14 mouse cellular contexts compared by ENCODE assay signal in genomic region chr7:111718900-111719299, GRCm38 (mm10).
DNase-seq lines count a peak whose midpoint lies in the region; ATAC-seq and TF ChIP-seq lines count a peak whose summit lies in the region.
"Had no signal": no experiment of that assay in that cellular context is flagged by ENCODE, and none has a peak within 500 bp of the region (broad histone marks: within the 10 kb centered on the region; RNA-seq: fewer than 3 reads in every experiment).

No protein-coding gene starts in this region.

- H3K27ac ChIP-seq in gastrocnemius, adult 2 months = peak overlapping the region; percentile 75
- H3K27ac ChIP-seq in heart, postnatal 0 days (ENCODE audit: low read depth) = no peak overlapping the region
- no peak overlapping the region for H3K27ac ChIP-seq in stomach, embryonic 16.5 days (ENCODE audit: low read length)
- H3K27ac ChIP-seq in hindbrain, embryonic 13.5 days = no peak overlapping the region
- H3K27ac ChIP-seq: forebrain, embryonic 10.5 days had no signal

- WGBS in heart, postnatal 0 days = 53% methylated on average over 4 of the region's 4 CpGs
- 53% methylated on average over 4 of the region's 4 CpGs for WGBS in stomach, embryonic 16.5 days
- WGBS in hindbrain, embryonic 13.5 days = 66% methylated on average over 4 of the region's 4 CpGs

- no peak for TF ChIP-seq CTCF in gastrocnemius, adult 2 months (IDR thresholded peaks at IDR 0.05)
- no peak for TF ChIP-seq CTCF in heart, postnatal 0 days (IDR thresholded peaks at IDR 0.05; ENCODE audit: low read depth)

- H3K36me3 ChIP-seq in heart, postnatal 0 days (replicated peaks; ENCODE audit: control insufficient read depth, insufficient read depth, low read length) = no peaks in the 10 kb centered on the region
- H3K36me3 ChIP-seq in stomach, embryonic 16.5 days (ENCODE audit: control insufficient read depth, insufficient read depth, low read length) = no peaks in the 10 kb centered on the region
- H3K36me3 ChIP-seq in hindbrain, embryonic 13.5 days = no peaks in the 10 kb centered on the region
- H3K36me3 ChIP-seq: forebrain, embryonic 10.5 days had no signal

- no peaks in the 10 kb centered on the region for H3K27me3 ChIP-seq in heart, postnatal 0 days (ENCODE audit: control insufficient read depth, insufficient read depth, low read length)
- no peaks in the 10 kb centered on the region for H3K27me3 ChIP-seq in stomach, embryonic 16.5 days (ENCODE audit: control insufficient read depth, insufficient read depth, low read length)
- no peaks in the 10 kb centered on the region for H3K27me3 ChIP-seq in hindbrain, embryonic 13.5 days

- TF ChIP-seq EP300 in heart, postnatal 0 days (IDR thresholded peaks at IDR 0.05; ENCODE audit: low read depth) = no peak

- DNase-seq in gastrocnemius, adult 2 months = no peak
- DNase-seq in gastrocnemius, postnatal 4 days (ENCODE audit: low spot score in 2 of 2) = no peak
- DNase-seq in urinary bladder, postnatal 14 days (ENCODE audit: low spot score) = peak; percentile 22
- no peak for DNase-seq in urinary bladder, adult 2 months (ENCODE audit: low spot score)
- no peak for DNase-seq in heart, postnatal 0 days (ENCODE audit: low spot score)
- DNase-seq: adrenal gland, postnatal 14 days; cerebellum, adult 11 months; kidney, postnatal 10 days; thymus, postnatal 25 days had no signal

- intact Hi-C loops in gastrocnemius, adult 2 months (cut with DNase I) = no loop called here

- H3K4me1 ChIP-seq in heart, postnatal 0 days (ENCODE audit: control insufficient read depth, insufficient read depth) = peaks cover 16% of the 10 kb centered on the region
- H3K4me1 ChIP-seq in stomach, embryonic 16.5 days (ENCODE audit: control insufficient read depth, insufficient read depth, low read length) = peaks cover 38% of the 10 kb centered on the region
- H3K4me1 ChIP-seq in hindbrain, embryonic 13.5 days (replicated peaks) = peaks cover 10% of the 10 kb centered on the region; the same call in 1 of the 2 replicates

- no peak overlapping the region for H3K4me3 ChIP-seq in gastrocnemius, adult 2 months
- H3K4me3 ChIP-seq in heart, postnatal 0 days (ENCODE audit: low read depth, low read length) = no peak overlapping the region
- H3K4me3 ChIP-seq in stomach, embryonic 16.5 days (replicated peaks; ENCODE audit: low read length) = no peak overlapping the region
- no peak overlapping the region for H3K4me3 ChIP-seq in hindbrain, embryonic 13.5 days
- H3K4me3 ChIP-seq: forebrain, embryonic 10.5 days had no signal

- peak; percentile 24; the same call in 1 of the 2 replicates for ATAC-seq in heart, postnatal 0 days (ENCODE audit: insufficient read depth, low read depth)
- ATAC-seq in stomach, embryonic 16.5 days (ENCODE audit: insufficient read depth, low FRiP score) = peak; percentile 24; the same call in 1 of the 2 replicates
- no peak for ATAC-seq in hindbrain, embryonic 13.5 days (ENCODE audit: low FRiP score)
- no peak for ATAC-seq in megakaryocyte-erythroid progenitor cell, adult 5-6 weeks (replicated peaks; ENCODE audit: low FRiP score, low TSS enrichment, poor library complexity, severe bottlenecking)

- H3K9ac ChIP-seq in heart, postnatal 0 days (replicated peaks; ENCODE audit: low read depth, low read length) = no peak overlapping the region
- H3K9ac ChIP-seq in stomach, embryonic 16.5 days (ENCODE audit: low read length) = no peak overlapping the region
- H3K9ac ChIP-seq in hindbrain, embryonic 13.5 days = no peak overlapping the region

- no peaks in the 10 kb centered on the region for H3K9me3 ChIP-seq in heart, postnatal 0 days (replicated peaks; ENCODE audit: control insufficient read depth, low read length)
- H3K9me3 ChIP-seq in stomach, embryonic 16.5 days (replicated peaks; ENCODE audit: control insufficient read depth, low read length) = no peaks in the 10 kb centered on the region
- no peaks in the 10 kb centered on the region for H3K9me3 ChIP-seq in hindbrain, embryonic 13.5 days
- H3K9me3 ChIP-seq: forebrain, embryonic 10.5 days had no signal

- no peak overlapping the region for H3K4me2 ChIP-seq in heart, postnatal 0 days (ENCODE audit: low read depth, low read length)
- H3K4me2 ChIP-seq in stomach, embryonic 16.5 days (ENCODE audit: low read depth, low read length) = no peak overlapping the region
- H3K4me2 ChIP-seq in hindbrain, embryonic 13.5 days = no peak overlapping the region
- H3K4me2 ChIP-seq: midbrain, embryonic 11.5 days had no signal

Comparison
In these comparisons a context has a peak if more than half of its experiments do, and no peak if none do; other contexts are left out.
1. ATAC-seq: peak in heart, postnatal 0 days (single experiment) and stomach, embryonic 16.5 days (single experiment); none in hindbrain, embryonic 13.5 days (single experiment) and megakaryocyte-erythroid progenitor cell, adult 5-6 weeks (single experiment).